Mouse (Mus musculus) layer of hippocampus, postnatal 10 days (tissue): ENCODE measurements around the gene Jsrp1. TPM values are rescaled to one million over a fixed set of nuclear protein-coding genes. Genes with fewer than 3 reads are reported as not detected.
A peak's percentile ranks its signal among the peaks of the same experiment; 100 is the strongest.
"Not testable (repeated sequence)": the region's sequence is repeated elsewhere in the genome, so short reads cannot be mapped to it uniquely, and the experiment has no call there.

Experiments
- DNase-seq, 2 experiments: peaks; one replicate each; pipeline ENCODE4 v3.0.0; 2021; ENCODE audit warnings: low spot score in 2 of 2
- total RNA-seq, 2 experiments: library from RNA; stranded (reverse); gene quantifications; 2 replicates each; pipeline ENCODE4 v1.2.3; 2021

The Jsrp1 gene
- total RNA-seq, 2 experiments from 2014 or later: 1.4 TPM

GRCm38 (mm10) chr10:80835617-80836016 lies 22.3 kb upstream of the Jsrp1 start:
- DNase-seq: no peak

GRCm38 (mm10) chr10:80832818-80833217 lies 19.5 kb upstream of the Jsrp1 start:
- no peak for DNase-seq

GRCm38 (mm10) chr10:80831136-80831535 lies 17.8 kb upstream of the Jsrp1 start:
- DNase-seq: no peak

DNA sequence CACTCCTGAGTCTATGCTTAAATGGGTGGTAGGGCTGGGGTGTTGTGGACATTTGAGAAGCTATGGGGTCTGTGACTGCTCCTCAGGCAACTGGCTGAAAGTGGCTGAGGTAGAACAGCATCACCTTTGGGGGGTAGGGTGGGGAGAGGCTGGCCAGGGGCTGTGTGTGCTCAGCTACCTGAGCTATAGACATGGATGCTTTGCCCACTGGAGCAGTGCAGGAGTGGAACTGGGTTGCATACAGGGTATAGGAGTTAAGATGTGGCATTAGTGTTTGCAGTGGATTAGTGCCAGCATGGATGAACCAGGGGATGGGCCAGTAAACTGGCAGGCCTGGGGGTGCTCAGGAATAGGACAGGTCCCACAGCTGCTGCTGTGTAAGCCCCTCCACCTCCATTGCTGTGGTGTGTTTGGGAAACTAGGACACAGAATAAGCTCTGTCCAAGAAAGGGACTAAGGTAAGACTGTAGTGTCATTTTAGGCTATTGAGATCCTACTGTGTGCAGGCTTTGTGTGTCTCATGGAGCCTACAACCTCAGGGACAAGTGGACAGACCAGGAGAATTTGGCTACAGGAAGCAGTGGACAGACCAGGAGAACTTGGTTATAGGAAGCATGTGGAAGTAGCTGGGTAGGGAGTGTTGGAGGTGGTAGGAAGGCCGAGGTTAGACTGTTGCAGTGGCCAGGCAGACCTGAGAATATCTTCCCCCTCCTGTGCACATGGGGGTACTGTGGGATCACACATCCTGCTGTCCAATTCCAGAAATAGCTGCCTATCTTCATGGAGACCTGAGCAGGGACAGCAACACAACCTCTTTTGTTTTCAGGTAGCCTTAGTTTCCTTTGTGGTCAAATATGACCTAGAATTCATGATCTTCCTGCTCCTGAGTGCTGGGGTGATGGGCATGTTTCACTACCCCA lies 16.3 kb upstream of the Jsrp1 start:
- no peak for DNase-seq

GRCm38 (mm10) chr10:80828587-80828986 lies 15.3 kb upstream of the Jsrp1 start:
- DNase-seq: not testable (repeated sequence)

- no peak for DNase-seq
Measured at GRCm38 (mm10) chr10:80827870-80828420, 14.6 kb upstream of the Jsrp1 start.

DNA sequence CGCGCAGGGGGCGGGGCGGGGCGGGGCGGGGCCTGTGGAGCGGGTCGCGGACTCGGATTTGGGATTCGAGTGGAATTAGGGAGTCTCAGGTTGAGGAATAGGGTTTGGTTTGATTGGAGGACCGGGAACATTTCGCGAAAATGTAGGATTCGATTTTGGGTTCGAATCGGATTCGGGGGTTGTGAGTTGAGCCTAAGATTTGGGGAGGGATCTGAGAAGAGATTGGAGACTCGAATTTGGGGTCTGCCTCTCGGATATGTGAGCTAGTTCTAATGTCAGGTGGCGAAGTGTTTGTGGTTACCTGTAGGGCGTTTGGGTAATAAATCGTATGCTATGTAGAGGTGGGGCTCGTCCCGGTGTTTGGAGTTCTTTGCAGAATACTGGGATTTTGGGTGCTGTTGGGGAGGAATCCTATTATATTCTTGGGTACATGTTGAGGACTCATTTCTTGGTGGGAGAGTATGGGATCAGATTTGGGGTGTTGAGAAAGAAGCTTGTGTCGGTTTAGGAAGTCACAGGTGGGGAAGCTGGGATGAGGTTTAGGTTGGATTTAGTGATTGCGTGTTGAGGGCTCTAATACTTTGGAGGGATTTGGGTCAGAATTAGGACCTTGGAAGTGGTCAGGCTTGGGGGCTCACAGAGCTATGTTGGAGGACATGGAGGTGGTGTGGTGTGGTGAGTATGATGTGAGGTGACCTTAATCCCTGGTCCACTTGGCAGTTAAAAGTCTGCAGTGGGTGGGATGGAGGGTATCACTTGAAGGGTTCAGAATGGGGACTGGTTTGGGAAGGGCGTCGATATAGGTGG lies 14.0 kb upstream of the Jsrp1 start:
- DNase-seq: no peak

DNA sequence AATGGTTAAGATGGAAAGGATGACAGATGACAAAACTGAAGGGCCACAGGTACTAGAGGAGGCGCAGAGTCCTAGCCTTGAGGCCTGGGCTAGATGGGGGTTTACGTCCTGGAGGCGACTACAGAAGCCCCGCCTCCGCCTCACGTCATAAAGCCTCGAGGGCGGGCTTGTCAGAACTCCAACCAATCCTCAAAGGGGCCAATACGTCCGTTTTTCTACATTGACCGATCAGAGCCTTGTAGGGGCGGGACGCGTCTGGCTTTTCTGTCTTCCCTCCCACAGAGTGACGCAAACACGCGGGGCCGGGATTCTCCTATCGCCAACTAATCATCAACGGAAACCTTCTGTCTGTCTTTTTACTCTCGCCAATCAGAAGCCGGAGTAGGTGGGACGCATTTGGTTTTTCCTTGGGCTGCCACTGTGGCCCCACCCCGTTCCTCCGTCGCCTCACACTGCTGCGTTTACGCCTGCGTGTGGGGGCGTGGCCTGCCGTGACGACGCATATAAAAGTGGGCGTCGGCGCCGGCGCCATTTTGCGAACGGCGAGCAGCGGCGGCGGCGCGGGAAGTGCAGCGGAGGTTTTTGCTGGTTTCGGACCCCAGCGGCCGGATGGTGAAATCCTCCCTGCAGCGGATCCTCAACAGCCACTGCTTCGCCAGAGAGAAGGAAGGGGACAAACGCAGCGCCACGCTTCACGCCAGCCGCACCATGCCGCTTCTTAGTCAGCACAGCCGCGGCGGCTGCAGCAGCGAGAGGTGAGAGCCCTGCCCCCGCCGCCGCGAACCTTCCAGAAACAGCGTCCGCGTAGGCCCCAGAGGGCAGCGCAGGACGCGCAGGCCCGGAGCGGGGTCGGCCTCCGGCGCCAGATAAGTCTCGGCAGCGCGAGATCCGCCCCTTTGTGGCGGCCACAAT lies 13.1 kb upstream of the Jsrp1 start, which contains the start of gene Oaz1:
Oaz1 (plus strand) TSS at position 506 of the 912 bp plus-strand sequence.
- DNase-seq: peak; percentile 97 to 99

GRCm38 (mm10) chr10:80824827-80825226 lies 11.5 kb upstream of the Jsrp1 start:
- no peak for DNase-seq

DNA sequence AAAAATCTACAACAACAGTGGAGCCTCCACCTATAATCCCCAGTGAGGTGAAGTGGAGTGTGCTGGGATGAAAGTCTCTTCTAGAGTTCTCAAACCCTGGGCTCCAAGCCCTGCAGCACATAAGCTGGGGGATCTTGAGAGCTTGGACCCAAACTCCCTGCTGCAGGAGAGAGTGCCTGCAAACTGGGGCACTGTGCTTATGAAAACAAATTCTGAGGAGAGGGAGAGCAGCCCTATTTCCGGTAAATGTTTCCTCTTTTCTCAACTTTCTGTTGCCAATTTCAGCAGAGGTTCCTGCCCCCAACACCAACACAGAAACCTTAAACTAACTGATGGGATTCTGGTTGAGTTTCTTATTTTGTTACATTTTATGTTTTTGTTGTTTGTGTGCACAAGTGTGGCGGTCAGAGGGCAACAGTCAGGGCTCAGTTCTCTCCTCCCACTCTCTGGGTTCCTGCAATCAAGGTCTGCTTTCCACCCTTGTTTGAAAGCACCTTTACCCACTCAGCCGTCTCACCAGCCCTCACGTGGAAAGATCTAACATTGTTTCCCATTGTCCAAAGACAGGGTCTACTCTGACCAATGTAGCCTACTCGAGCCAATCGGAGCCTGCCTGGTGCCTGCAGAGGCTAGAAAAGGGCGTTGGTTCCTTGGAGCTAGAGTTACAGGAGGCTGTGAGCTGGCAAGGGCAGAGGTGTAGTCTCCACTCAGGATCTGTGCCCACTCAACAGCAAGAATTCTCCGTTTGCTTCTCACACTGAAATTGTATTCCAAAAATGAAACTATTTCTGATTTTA lies 10.7 kb upstream of the Jsrp1 start:
- no peak for DNase-seq

DNA sequence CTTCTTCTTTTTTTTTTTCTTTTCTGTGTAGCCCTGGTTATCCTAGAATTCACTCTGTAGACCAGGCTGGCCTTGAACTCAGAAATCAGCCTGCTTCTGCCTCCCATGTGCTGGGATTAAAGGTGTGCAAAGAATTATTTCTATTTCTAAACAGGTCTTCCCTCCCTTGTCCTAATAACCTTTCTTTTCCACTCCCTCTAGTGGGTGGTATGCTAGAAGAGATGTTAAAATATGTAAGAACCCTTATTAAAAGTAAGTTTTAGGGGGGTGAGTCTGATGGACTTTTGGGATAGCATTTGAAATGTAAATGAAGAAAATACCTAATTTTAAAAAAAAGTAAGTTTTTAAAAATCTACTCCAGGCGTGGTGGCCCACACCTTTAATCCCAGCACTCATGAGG lies 10.0 kb upstream of the Jsrp1 start:
- DNase-seq: no peak

- DNase-seq: no peak
Measured at GRCm38 (mm10) chr10:80822528-80822927, 9.2 kb upstream of the Jsrp1 start.

DNA sequence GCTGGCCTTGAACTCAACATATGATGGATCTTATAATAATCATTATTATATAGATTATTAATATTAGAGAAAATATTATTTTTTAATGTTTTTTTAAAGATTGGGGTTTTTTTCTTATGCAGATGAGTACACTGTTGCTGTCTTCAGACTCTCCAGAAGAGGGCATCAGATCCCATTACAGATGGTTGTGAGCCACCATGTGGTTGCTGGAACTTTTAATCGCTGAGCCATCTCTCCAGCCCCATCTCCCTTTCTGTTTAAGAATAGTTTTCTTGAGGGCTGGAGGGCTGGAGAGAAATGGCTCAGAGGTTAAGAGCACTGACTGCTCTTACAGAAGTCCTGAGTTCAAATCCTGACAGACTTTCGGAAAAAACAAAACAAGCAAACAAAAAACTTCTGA lies 8.7 kb upstream of the Jsrp1 start:
- DNase-seq: peak in 1 of 2 experiments; percentile 21

- no peak for DNase-seq
Measured at GRCm38 (mm10) chr10:80819406-80819805, 6.1 kb upstream of the Jsrp1 start.

- DNase-seq: no peak
Measured at GRCm38 (mm10) chr10:80818599-80819281, 5.4 kb upstream of the Jsrp1 start.

DNA sequence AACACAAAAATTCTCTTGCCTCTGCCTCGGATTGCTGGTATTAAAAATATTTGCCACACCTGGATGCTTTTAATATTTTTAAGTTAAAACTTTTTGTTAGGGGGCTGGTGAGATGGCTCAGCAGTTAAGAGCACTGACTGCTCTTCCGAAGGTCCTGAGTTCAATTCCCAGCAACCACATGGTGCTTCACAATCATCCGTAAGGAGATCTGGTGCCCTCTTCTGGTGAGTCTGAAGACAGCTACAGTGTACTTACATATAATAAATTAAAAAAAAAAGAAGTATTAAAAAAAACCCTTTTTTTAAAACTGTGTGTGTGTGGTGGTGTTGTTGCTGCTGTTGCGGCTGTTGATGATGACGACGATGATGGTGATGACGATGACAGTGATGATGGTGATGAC lies 4.7 kb upstream of the Jsrp1 start:
- DNase-seq: not testable (repeated sequence)

- DNase-seq: no peak
Measured at GRCm38 (mm10) chr10:80817164-80817563, 3.9 kb upstream of the Jsrp1 start.

DNA sequence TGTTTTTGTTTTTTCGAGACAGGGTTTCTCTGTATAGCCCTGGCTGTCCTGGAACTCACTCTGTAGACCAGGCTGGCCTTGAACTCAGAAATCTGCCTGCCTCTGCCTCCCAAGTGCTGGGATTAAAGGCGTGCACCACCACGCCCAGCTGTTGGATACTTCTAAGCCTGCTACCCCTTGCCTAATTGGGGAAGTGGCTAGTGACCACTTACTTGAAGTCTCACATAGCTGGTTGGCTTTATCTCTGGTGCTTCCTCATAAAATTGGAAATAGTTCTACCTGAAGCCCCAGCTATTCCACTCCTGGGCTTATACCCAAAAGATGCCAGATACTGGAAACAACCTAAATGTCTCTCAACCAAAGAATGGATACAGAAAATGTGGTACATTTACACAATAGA lies 3.0 kb upstream of the Jsrp1 start:
- not testable (repeated sequence) for DNase-seq

GRCm38 (mm10) chr10:80814800-80815199 lies 1.5 kb upstream of the Jsrp1 start:
- no peak for DNase-seq
